Mouse (Mus musculus): ENCODE results near the gene Ptpn22.

GRCm38 (mm10) chr3:103810967-103811366, 48.6 kb upstream of the Ptpn22 start:
- no peak for TF ChIP-seq CTCF (IDR thresholded peaks at IDR 0.05; ENCODE audit: low read depth)
- no peak for TF ChIP-seq EP300 (IDR thresholded peaks at IDR 0.05; ENCODE audit: low read depth)
